Mouse (Mus musculus): ENCODE measurements around the gene Dusp23. TPM values are rescaled to one million over a fixed set of nuclear protein-coding genes. Genes with fewer than 3 reads are reported as not detected.

Gene Dusp23
- polyA plus RNA-seq (2021) = 0.78 TPM

GRCm38 (mm10) chr1:172632451-172633326 lies at the start of gene Dusp23:
Gene Dusp23, minus strand, starts transcription at chr1:172632962.
- H3K27me3 ChIP-seq = peaks cover 4% of the 10 kb centered on the region
- ATAC-seq (peak; percentile 100), DNase-seq (ENCODE audit: low read depth, low spot score) (peak; percentile 55)
- in situ Hi-C loops (cut with MboI; ENCODE audit: low pct_unique_long_range_greater_than_20kb) = loop anchor here (10.0 to 25.0 kb wide), 2 partner anchors 108 to 755 kb away; partner anchors contain the start of gene Cfap45
- CTCF ChIA-PET = interaction anchor here (0.7 to 2.4 kb wide), 4 partner anchors 14 to 224 kb away, joined by 3 to 12 read pairs (median 6); no protein-coding TSS in a partner anchor
- TF ChIP-seq CTCF (IDR thresholded peaks at IDR 0.05) = peak; percentile 96
- POLR2A ChIA-PET = interaction anchor here (0.5 kb wide), 1 partner anchor 218 kb away, joined by 4 read pairs; no protein-coding TSS in a partner anchor

GRCm38 (mm10) chr1:172680742-172681141 lies 48.0 kb upstream of the Dusp23 start:
- no peak for ATAC-seq
- CTCF ChIA-PET = no interaction called here
- POLR2A ChIA-PET = no interaction called here
- TF ChIP-seq CTCF (IDR thresholded peaks at IDR 0.05) = no peak
- in situ Hi-C loops (cut with MboI; ENCODE audit: low pct_unique_long_range_greater_than_20kb) = no loop called here
- no peaks in the 10 kb centered on the region for H3K27me3 ChIP-seq
- no peak for DNase-seq (ENCODE audit: low read depth, low spot score)

GRCm38 (mm10) chr1:172670716-172671115 lies 38.0 kb upstream of the Dusp23 start:
- DNase-seq (ENCODE audit: low read depth, low spot score) = no peak
- no peak for ATAC-seq
- in situ Hi-C loops (cut with MboI; ENCODE audit: low pct_unique_long_range_greater_than_20kb) = no loop called here
- TF ChIP-seq CTCF (IDR thresholded peaks at IDR 0.05) = no peak
- CTCF ChIA-PET = no interaction called here
- no peaks in the 10 kb centered on the region for H3K27me3 ChIP-seq
- POLR2A ChIA-PET = no interaction called here

- no peaks in the 10 kb centered on the region for H3K27me3 ChIP-seq
- ATAC-seq = no peak
- DNase-seq (ENCODE audit: low read depth, low spot score) = no peak
- no peak for TF ChIP-seq CTCF (IDR thresholded peaks at IDR 0.05)
- CTCF ChIA-PET = no interaction called here
- POLR2A ChIA-PET = no interaction called here
- in situ Hi-C loops (cut with MboI; ENCODE audit: low pct_unique_long_range_greater_than_20kb) = no loop called here
Observed at GRCm38 (mm10) chr1:172667597-172667996, 34.8 kb upstream of the Dusp23 start.

- no peaks in the 10 kb centered on the region for H3K27me3 ChIP-seq
- no peak for TF ChIP-seq CTCF (IDR thresholded peaks at IDR 0.05)
- ChIA-PET POLR2A (no interaction called here), CTCF (no interaction called here)
- no peak for ATAC-seq
- no peak for DNase-seq (ENCODE audit: low read depth, low spot score)
- in situ Hi-C loops (cut with MboI; ENCODE audit: low pct_unique_long_range_greater_than_20kb) = no loop called here
Observed at GRCm38 (mm10) chr1:172665457-172665856, 32.7 kb upstream of the Dusp23 start.

- in situ Hi-C loops (cut with MboI; ENCODE audit: low pct_unique_long_range_greater_than_20kb) = no loop called here
- ChIA-PET POLR2A (no interaction called here), CTCF (interaction anchor here (1.2 kb wide), 1 partner anchor 40 kb away, joined by 3 read pairs; no protein-coding TSS in a partner anchor)
- no peaks in the 10 kb centered on the region for H3K27me3 ChIP-seq
- DNase-seq (ENCODE audit: low read depth, low spot score) = no peak
- ATAC-seq = no peak
- TF ChIP-seq CTCF (IDR thresholded peaks at IDR 0.05) = no peak
Observed at GRCm38 (mm10) chr1:172659688-172660087, 26.9 kb upstream of the Dusp23 start.

GRCm38 (mm10) chr1:172657266-172657665 lies 24.5 kb upstream of the Dusp23 start:
- CTCF ChIA-PET = interaction anchor here (1.3 kb wide), 1 partner anchor 10 kb away, joined by 3 read pairs; no protein-coding TSS in a partner anchor
- DNase-seq (ENCODE audit: low read depth, low spot score) = no peak

GRCm38 (mm10) chr1:172653900-172654299 lies 21.1 kb upstream of the Dusp23 start:
- DNase-seq (ENCODE audit: low read depth, low spot score) (no peak), ATAC-seq (no peak)
- in situ Hi-C loops (cut with MboI; ENCODE audit: low pct_unique_long_range_greater_than_20kb) = no loop called here
- ChIA-PET CTCF (no interaction called here), POLR2A (no interaction called here)
- no peaks in the 10 kb centered on the region for H3K27me3 ChIP-seq
- no peak for TF ChIP-seq CTCF (IDR thresholded peaks at IDR 0.05)

More at GRCm38 (mm10) chr1:172657266-172657665, 24.5 kb upstream of the Dusp23 start:
- ATAC-seq = no peak
- no peaks in the 10 kb centered on the region for H3K27me3 ChIP-seq
- POLR2A ChIA-PET = no interaction called here
- in situ Hi-C loops (cut with MboI; ENCODE audit: low pct_unique_long_range_greater_than_20kb) = no loop called here
- no peak for TF ChIP-seq CTCF (IDR thresholded peaks at IDR 0.05)

GRCm38 (mm10) chr1:172652040-172652662 lies 19.4 kb upstream of the Dusp23 start:
- ChIA-PET CTCF (interaction anchor here (1.0 kb wide), 1 partner anchor 738 kb away, joined by 3 read pairs; no protein-coding TSS in a partner anchor), POLR2A (no interaction called here)

GRCm38 (mm10) chr1:172651288-172651987 lies 18.7 kb upstream of the Dusp23 start:
- TF ChIP-seq CTCF (IDR thresholded peaks at IDR 0.05) = no peak
- DNase-seq (ENCODE audit: low read depth, low spot score) = no peak
- POLR2A ChIA-PET = interaction anchor here (0.6 kb wide), 1 partner anchor 54 kb away, joined by 5 read pairs; no protein-coding TSS in a partner anchor
- H3K27me3 ChIP-seq = peaks cover 6% of the 10 kb centered on the region
- CTCF ChIA-PET = interaction anchor here (1.0 kb wide), 1 partner anchor 739 kb away, joined by 3 read pairs; no protein-coding TSS in a partner anchor
- in situ Hi-C loops (cut with MboI; ENCODE audit: low pct_unique_long_range_greater_than_20kb) = no loop called here
- no peak for ATAC-seq

More at GRCm38 (mm10) chr1:172652040-172652662, 19.4 kb upstream of the Dusp23 start:
- ATAC-seq (no peak), DNase-seq (ENCODE audit: low read depth, low spot score) (no peak)
- TF ChIP-seq CTCF (IDR thresholded peaks at IDR 0.05) = no peak
- in situ Hi-C loops (cut with MboI; ENCODE audit: low pct_unique_long_range_greater_than_20kb) = no loop called here
- H3K27me3 ChIP-seq = peaks cover 2% of the 10 kb centered on the region
